Mouse (Mus musculus): ENCODE results near the gene Vmn1r55.
"Not testable (repeated sequence)": the region's sequence is repeated elsewhere in the genome, so short reads cannot be mapped to it uniquely, and the experiment has no call there.

Vmn1r55 gene

DNA sequence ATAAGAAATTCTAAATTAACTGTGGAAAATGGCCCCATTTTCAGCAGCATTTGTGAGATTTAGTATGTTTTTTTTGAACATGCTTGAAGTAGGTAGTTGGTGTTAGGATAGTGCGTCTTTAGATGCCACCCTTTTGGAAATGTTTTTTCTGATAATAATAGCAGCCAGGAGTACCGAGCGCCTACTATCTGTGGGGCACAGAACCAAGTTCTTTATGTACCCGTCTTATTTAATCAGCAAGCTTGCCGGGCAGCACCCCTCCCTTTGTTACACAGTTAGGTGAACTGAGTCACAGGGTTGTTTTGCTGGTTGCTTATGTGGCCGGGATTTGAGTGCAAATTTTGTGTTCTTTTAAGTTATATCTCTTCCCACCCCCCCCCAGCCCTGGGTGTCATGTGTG lies 68.2 kb downstream of the Vmn1r55 start:
- DNase-seq (ENCODE audit: low spot score in 2 of 2) = peak in 1 of 2 experiments; percentile 41

GRCm38 (mm10) chr7:5080815-5081214 lies 68.7 kb downstream of the Vmn1r55 start:
- DNase-seq (ENCODE audit: low spot score in 2 of 2) = no peak

DNA sequence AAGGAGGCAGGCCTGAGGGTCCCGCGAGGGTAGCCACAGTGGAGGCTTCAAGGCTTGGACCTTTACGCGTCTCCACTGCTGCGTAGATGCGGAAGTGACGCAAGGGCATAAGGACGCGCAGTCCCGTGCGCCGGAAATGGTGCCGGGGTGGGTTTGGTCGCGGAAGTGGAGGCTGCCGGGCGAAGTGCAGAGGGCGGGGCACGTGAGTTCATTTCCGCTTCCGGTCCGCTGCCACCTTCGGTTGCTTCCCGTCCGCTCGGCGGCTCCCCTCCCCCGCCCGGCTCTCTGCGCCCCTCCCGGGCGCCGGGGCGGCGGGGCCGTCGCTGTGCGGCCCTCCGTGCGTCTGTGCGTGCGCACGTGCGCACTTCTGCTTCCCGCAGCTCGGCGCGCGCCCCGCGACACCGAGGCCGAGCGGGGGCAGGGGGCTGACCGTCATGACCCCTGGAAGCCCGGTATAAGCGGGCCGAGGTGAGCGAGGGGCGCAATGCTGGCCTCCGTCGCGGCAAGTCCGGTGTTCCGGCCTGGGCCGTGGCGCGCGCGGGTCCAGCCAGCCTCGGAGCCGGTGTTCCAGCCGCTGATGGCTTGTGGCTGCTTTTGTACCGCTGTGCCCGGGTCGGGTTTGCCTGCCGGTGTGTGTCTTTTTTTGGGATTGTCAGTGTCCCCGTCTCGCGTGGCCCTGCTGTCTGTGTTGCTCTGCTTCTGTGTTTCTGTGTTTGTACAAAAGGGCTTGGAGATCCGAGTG lies 69.3 kb downstream of the Vmn1r55 start, which contains the start of gene Epn1:
Epn1 (plus strand) TSS at position 226 of the 742 bp plus-strand sequence.
- DNase-seq (ENCODE audit: low spot score in 2 of 2) = peak; percentile 83 to 97

DNA sequence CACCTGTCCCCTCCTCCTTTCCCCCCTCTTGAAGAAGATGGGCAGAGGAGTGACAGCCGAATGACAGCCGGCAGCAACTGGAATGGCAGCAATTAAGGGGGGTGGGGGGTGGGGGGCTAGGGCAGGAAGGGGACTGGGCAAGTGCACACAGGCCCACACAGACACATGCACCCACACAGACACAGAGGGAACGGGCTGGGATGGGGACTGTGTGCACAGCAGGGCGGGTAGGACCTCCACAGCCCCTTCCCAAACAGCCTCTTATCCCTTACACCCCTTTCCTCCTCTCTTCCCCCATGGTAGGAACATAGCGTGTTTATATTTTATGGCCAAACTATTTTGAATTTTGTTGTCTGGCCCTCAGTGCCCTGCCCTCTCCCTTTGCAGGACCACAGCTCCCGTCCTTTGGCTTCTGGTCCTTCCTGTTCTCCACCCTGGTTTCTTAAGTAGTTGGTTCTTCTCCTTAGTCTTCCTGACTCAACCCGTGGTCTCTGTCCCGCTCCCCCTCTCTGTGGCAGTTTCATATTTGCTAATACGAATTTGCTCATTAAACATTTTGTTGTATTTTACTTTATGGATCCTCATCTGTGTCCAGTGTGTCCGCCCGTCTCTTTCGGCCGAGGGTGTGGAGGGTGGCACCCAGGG lies 70.0 kb downstream of the Vmn1r55 start:
- not testable (repeated sequence) for DNase-seq (ENCODE audit: low spot score in 2 of 2)

Measured in spleen, postnatal 10 days (tissue).